Mouse (Mus musculus) layer of hippocampus, postnatal 25 days (tissue): ENCODE results near the gene Cdk7. TPM values are rescaled to one million over a fixed set of nuclear protein-coding genes. Genes with fewer than 3 reads are reported as not detected.
"Not testable (repeated sequence)": the region's sequence is repeated elsewhere in the genome, so short reads cannot be mapped to it uniquely, and the experiment has no call there.

Experiments
- DNase-seq, 2 experiments: peaks; one replicate each; pipeline ENCODE4 v3.0.0; 2022; ENCODE audit warnings: mixed read lengths in 2 of 2, low spot score in 1 of 2; ENCODE audit errors: extremely low spot score in 1 of 2
- total RNA-seq, 2 experiments: library from RNA; stranded (reverse); gene quantifications; 2 replicates each; pipeline ENCODE4 v1.2.3; 2021

The Cdk7 gene
- total RNA-seq: 10 to 100 TPM; 36.3 to 38.6 TPM

DNA sequence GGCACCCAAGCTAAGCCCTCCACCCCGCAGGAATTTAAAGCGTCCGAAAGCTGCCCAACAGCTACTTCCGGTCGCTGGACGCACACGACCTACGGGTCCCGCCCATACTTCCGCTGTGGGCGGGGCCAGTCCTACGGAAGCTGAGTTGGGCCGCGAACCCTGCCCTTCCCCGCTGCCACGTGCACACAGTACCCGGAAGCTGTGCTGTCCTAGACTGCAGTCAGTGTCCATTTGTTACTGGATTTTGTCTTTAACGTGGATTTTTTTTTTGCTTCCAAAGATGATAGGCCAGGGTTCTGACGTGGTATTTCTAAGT lies at the start of gene Cdk7:
Gene Cdk7 (minus strand): TSS at position 79 of the 316 bp plus-strand sequence.
- peak; percentile 76 to 82 for DNase-seq

DNA sequence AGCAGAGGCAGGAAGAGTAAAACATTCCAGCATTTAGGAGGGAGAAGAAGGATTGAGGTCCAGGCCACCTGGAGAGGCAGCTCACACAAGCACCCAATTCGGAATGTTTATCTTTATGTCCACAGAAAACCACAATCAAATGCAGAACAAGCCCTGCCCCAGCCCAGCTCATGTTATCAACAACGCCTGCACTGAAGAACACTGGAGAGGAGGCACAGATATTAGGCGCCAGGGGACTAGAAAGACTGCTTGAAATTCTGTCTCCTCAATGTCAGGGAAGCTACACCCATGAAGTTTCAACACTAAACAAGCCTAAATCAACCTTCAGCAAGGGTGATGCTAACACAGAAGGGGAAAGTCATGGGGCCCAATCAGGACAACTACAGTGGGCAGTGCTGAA lies 46.8 kb upstream of the Cdk7 start:
- no peak for DNase-seq

DNA sequence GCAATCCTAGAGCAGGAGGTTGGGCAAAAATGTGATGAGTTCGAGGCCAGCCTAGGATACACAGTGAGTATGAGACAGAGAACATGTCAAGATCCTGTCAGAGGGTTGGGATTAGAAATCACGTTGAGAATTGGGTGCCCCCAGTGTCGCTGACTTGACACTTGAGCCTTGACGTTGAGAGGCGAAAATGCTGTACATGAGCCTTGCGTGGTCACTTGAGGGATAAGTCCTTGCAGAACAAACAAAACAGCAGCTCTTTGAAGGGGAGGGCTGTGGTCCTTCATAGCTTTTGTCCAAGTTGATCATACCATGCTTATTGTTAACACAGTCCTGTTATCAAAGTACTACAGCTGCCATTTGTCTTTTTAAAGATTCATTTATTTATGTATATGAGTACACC lies 46.0 kb upstream of the Cdk7 start:
- no peak for DNase-seq

GRCm38 (mm10) chr13:100776056-100776419 lies 45.3 kb upstream of the Cdk7 start:
- DNase-seq: no peak

DNA sequence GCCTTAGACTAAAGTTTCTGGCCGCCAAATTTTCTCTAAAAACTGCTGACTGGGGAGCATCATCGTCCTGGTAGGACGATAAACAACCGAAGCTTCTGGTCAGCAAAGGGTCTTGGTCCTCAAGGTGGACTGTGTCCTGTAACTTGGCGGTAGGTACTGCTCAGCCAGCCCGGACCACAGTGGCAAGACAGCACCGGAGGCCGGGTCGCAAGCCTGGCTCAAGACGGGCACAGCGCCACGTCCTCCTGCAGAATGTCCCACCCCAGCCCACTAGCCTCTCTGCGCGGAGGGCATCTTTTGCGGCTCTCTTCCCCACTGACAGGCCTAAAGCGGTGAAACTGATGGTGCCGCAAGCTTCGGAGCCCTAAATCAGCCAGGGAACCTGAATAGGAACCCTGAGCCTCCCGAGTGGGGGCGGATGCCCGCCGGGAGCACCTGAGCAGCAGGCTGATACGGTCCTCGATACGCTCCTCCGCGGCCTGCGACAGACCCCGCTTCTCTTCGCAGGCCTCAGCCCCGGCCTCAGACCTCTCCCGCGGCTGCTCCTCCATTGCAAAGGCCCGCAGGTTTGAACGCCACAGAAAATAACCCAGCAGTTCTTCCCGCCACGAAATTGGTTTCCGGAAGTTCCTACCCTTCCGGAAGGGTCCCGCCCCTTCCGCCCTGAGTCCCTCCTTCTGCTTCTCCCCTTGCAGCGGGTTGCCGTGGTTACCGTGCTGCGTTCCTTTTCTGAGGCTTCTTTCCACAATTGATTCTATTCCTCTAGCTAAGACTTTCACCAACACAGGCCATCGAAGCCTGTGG lies 44.7 kb upstream of the Cdk7 start, which contains the start of gene Cenph:
Gene Cenph (minus strand): TSS at position 648 of the 804 bp plus-strand sequence.
- DNase-seq: peak; percentile 52 to 68

DNA sequence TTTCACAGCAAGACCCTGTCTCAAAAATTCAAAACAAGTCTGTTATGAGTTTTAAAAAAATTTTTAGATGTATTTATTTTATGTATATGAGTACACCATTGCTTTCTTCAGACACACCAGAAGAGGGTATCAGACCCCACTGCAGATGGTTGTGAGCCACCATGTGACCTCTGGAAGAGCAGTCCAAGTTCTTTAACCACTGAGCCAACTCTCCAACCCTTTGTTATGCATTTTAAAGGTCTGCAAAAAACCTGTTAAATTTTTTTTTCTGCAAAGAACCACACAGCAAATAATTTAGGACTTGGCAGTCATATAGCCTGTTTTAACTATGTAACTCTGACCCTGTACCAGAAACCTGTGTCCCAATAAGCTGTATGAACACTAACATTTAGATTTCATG lies 44.0 kb upstream of the Cdk7 start:
- DNase-seq: no peak

DNA sequence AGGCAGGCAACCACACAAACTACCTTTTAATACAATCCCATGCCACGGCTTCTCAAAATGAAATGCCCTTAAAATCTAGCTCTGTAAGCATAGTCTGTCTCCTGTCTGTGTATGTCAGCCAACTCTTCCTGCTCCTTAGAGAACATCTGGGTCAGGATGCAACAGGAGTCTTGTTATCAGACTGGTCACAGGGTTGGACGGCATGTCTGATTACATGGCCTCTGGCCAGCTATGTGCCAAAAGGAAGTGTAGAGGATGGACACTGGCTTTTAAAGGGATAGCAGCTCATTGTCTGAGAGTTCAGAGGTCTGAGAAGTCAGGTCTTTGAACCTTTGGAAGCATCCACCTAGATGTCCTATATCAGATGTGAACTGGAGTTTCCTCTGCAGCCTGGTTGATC lies 24.6 kb upstream of the Cdk7 start:
- no peak for DNase-seq

- DNase-seq: no peak
Measured at GRCm38 (mm10) chr13:100754186-100754585, 23.4 kb upstream of the Cdk7 start.

DNA sequence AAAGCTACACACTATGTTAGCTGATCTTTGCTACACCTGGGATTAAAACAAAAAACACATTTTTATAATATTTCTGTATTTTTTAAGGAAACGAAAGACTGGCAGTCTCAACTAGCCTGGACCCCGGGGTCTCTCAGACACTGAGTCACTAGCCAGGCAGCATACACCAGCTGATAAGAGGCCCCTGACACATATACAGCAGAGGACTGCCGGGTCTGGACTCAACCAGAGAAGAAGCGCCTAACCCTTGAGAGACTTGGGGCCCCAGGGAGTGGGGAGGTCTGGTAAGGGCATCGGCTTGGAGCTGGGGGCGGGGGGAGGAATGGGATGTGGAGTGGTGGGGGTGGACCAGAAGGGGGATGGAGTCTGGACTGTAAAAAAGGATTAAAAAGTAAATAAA lies 22.3 kb upstream of the Cdk7 start:
- no peak for DNase-seq

DNA sequence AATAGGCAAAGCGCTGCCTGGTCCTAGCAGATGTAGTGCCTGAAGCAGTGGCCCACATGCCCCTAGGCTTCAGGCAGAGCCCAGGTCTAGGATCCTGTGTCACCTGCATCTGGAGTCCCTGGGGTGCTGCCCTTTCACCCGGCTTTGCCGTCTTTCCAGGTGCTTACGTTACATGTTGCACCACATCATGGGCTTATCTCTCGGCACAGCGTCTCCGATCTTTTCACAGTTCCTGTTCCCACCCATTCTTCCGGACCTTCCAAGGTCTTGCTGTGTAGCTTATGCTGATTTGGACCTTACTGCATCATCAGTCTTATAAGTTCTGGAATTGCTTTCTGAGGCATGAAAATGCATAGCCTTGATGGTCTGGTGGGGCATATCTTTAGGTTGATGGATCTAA lies 21.8 kb upstream of the Cdk7 start:
- DNase-seq: no peak

- DNase-seq: no peak
Measured at GRCm38 (mm10) chr13:100751402-100751801, 20.7 kb upstream of the Cdk7 start.

- DNase-seq: no peak
Measured at GRCm38 (mm10) chr13:100750799-100751198, 20.1 kb upstream of the Cdk7 start.

GRCm38 (mm10) chr13:100748638-100749037 lies 17.9 kb upstream of the Cdk7 start:
- DNase-seq: no peak

- no peak for DNase-seq
Measured at GRCm38 (mm10) chr13:100746090-100746489, 15.4 kb upstream of the Cdk7 start.

- peak; percentile 72 to 75 for DNase-seq
Measured at GRCm38 (mm10) chr13:100744036-100744744, 13.5 kb upstream of the Cdk7 start, which contains the start of gene Mrps36. Gene Mrps36 (minus strand): TSS chr13:100744659.

DNA sequence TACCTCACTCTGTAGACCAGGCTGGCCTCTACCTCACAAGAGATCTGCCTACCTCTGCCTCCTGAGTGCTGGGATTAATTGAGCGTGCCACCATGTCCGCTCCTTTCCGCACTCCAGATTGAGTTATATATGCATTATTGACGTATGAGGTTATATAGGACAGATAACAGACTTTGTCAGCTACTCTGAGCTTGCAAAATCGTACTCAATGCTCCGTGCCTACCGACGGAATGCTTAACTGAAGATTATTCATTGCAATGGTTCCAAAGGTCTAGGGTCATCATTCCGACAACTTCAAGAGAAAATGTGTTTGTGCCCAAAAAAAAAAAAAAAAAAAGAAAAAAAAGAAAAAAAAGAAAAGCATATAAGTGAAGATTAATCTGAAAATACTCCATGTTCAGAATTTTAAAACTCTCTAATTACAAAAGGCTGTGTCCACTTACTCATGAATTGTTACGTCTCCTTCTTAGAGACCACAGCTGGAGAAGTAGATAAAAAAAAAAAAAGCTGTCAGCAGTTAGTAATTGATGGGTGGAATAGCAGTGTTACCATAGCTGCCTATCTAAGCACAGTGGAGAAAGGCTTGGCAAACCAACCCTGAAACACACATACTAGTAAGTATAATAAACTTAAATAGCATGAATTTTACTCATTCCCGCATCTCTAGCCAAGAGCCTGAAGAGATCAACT lies 12.8 kb upstream of the Cdk7 start:
- no peak for DNase-seq

DNA sequence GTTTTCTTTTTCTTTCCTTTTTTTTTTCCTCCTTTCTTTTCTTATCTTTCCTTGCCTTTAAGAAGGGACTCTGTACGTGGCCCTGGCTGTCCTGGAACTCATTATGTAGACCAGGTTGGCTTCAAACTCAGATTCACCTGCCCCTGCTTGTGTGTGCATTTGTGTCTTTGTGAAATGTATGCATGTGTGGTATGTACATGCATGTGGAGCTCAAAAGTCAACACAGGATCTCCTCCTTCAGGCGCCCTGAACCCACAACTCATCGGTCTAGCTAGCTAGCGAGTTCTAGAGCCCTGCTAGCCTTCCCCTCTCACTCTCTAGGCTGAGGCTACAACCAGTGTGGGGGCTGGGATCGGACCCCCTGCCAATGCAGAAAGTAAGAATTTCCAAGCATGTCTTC lies 12.1 kb upstream of the Cdk7 start:
- DNase-seq: no peak

GRCm38 (mm10) chr13:100732756-100733155 lies 2.0 kb upstream of the Cdk7 start:
- no peak for DNase-seq

GRCm38 (mm10) chr13:100731462-100732046 lies 815 bp upstream of the Cdk7 start:
- not testable (repeated sequence) for DNase-seq

GRCm38 (mm10) chr13:100730153-100730860 lies 432 bp downstream of the Cdk7 start:
- DNase-seq: peak in 1 of 2 experiments; percentile 3
